Mouse (Mus musculus) embryo, embryonic 11.5 days (tissue): ENCODE results near the gene Sgcd.
"Not testable (repeated sequence)": the region's sequence is repeated elsewhere in the genome, so short reads cannot be mapped to it uniquely, and the experiment has no call there.

Experiments
- DNase-seq: peaks from one replicate; pipeline ENCODE4 v3.0.0-alpha.2; 2012; ENCODE audit warnings: low read depth, low spot score

Gene Sgcd

DNA sequence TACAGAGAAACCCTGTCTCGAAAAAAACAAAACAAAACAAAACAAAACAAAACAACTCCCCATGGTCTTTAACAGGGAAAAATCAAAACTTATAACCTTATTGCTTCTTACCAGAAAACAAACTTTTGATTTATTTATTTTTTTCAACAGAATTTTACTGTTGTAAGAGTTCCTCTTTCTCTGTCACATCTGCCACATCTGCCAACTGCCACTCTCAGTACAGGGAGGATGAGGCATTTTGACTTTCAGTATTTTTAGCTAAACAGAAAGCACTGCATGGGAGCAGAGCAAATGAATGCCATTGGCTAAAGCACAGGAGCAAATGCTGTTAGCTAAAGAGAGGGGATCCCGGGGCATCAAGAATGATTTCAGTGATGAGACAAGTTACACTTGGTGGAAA is 528.6 kb downstream of the Sgcd start:
- no peak for DNase-seq

DNA sequence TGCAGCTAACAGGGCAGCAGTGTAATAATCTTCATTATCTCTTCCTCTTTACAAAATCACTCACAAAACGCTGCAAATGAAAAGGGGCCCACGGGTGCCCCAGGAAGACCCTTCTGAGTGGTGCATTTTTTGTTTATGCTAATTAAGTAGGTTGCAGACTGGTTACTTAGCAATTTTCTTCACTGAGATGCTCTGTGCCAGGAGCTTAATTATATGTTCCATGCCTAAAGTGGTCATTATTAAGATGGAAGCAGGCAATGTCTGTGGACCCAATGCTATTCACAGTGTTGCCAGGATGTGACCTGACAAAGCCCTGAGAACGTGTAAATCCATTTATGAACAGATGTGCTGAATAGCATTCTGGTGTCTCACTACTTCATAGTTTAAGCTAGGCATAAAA is 529.6 kb downstream of the Sgcd start:
- DNase-seq, result no peak

DNA sequence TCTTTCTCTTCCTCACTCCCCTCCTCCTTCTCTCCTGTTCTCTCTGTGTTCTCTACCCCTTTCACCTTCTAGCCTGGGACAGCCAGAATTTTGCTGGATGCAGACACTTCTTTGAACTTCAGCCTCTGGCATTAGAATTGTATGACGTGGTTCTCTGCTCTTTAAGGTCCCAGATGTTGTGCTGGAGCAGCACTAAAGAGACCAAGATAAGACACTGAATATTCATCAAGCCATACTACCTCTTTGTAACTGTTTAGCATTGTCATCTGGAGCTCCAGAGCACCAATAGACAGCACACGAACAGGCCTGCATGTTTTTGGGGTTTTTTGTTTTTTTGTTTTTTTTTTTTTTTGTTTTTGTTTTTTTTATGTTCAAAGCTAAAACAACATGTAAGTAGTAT is 541.0 kb downstream of the Sgcd start:
- DNase-seq, result no peak

DNA sequence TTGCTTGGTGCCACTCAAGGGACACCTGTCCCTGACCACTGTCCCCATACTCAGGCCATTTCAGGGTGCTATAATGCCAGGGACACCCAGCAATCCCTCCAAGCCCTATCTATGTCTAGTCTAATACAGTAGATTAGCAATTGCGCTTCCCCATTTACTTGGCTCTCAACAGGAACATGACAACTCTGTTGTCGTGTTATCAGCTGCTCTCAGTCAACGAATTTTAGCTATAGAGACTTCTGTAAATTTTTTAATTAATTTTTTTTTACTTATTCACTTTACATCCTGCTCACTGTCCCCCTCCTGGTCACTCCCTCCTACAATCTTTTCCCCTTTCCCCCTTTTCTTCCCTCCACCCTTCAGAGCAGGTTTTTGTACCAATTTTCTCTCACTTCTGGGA is 542.4 kb downstream of the Sgcd start:
- no peak for DNase-seq

DNA sequence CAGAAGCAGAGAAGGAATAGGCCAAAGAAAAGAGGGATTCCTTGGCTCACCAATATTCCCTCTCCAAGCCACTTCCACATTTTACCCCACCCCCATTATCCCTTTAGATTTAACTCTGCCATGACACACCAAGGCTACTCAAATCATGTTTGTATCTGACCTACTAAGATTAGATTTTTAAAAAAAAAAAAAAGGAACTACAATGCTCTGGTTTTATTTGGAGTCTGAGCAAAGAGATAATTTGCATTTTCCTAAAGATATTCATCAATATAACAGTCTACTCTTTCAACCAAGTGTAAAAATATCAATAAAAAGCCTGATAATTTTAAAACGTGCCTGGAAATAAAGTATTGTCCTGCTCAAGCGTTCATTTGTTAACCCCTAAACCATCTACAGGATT is 543.1 kb downstream of the Sgcd start:
- no peak for DNase-seq

DNA sequence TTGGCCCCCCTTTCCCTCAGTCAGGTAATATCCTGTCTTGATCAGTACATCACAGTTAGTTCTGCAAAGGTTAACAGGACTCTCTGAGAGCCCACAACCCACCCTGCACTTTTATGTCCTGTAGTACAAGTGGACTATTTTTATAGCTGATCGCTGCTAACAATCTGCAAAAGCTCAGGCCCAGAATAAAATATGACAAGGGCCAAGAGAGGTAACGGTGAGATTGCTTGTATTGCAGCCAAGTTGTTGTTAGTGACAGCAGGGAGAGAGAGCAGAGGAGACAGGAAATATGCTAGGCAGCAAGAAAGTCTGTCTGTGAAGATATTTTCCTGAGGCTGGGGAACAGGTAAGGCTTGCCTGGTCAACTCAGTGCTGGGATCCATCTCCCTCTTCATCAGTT is 546.5 kb downstream of the Sgcd start:
- DNase-seq, result no peak

DNA sequence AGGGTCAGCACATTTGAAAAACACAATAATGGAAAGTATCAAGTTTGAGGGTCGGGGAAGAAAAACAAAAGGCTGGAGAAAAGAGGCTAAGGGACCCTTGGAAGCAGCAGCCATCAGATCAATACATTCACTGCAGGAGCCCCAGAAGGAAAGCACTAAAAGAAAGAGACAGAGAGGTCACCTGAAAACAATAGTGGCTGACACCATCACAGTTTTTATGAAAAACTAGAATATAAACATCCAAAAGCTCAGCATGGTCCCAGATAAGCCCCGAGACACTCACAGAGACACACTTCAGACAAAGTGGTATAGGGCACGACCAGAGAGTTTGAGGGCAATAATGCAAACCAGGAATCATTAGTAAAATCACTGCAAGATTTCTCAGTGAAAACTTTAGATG is 589.2 kb downstream of the Sgcd start:
- no peak for DNase-seq

DNA sequence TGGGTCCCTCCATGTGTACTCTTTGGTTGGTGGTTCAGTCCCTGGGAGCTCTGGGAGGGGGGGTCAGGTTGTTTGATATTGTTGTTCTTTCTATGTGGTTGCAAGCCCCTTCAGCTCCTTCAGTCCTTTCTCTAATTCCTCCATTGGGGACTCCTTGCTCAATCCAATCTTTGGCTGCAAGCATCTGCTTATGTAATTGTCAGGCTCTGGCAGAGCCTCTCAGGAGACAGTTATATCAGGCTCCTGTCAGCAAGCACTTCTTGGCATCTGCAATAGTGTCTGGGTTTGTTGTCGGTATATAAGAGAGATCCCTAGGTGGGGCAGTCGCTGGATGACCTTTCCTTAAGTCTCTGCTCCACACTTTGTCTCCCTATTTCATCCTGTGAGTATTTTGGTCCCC is 598.0 kb downstream of the Sgcd start:
- not testable (repeated sequence) for DNase-seq

DNA sequence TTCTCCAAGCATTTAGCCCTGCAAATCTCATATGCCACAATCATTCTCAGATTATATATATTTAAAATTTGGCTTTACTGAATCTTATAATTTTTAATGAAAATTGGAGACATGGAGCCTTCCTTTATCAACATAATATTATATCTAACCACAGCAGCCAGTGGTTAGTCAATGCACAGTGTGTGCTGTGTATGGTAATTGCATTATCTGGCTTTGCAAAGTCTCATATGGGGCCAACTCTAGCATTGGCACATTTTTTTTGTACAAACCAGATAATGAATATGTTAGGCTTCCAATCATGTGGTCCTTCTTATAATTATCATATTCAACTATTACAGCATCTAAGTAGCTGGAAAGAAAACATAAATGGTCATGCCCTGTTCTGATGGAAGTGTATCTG is 599.4 kb downstream of the Sgcd start:
- no peak for DNase-seq

DNA sequence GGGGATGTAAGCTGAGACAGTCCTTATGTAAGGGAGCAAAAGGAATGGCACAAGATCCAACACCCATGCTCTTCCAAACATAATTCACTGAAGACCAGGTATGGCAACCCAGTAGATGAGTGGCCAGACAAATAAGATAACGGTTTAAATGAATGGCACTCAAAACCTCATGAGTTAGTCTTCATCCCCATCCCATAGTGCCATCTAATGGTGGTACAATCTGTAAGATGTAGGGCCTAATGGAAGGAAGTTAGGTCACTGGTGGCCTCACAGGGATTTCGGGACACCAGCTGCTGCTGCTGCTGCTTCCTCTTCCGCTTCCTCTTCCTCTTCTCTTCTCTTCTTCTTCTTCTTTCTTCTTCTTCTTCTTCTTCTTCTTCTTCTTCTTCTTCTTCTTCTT is 601.0 kb downstream of the Sgcd start:
- DNase-seq, result no peak

DNA sequence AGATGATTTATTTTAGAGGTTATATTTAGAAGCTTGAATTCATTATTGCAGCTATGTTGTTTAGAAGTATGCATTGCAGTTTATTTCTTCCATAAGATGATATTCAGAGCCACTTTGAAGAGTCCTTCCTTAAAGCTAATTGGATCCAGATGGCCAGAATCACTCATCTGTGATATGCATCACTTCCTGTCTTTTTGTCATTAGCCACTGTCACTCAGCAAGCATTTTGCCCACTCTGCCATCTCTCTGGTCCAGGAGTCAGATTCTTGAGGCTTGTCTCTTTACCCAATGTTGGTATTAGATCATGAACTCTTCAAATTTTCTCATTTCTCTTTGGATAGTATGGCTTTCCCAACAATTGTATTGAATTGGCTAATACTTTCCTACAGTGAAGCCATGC is 602.6 kb downstream of the Sgcd start:
- DNase-seq, result no peak

DNA sequence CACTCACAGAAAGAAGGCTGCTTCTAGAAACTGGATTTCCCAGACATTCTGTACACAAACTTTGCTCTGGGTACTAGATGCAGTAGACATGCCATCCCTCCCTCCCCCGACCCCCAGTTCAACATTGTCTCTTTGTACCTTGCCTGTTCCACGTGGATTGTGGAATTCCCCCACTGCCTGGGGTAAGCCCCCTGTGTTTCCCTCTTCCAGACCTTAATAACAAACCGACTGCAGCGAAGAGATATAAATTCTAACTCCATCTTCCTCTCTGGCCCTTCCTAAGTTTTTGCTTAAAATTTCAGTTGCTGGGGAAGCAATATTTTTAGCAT is 609.2 kb downstream of the Sgcd start:
- no peak for DNase-seq

DNA sequence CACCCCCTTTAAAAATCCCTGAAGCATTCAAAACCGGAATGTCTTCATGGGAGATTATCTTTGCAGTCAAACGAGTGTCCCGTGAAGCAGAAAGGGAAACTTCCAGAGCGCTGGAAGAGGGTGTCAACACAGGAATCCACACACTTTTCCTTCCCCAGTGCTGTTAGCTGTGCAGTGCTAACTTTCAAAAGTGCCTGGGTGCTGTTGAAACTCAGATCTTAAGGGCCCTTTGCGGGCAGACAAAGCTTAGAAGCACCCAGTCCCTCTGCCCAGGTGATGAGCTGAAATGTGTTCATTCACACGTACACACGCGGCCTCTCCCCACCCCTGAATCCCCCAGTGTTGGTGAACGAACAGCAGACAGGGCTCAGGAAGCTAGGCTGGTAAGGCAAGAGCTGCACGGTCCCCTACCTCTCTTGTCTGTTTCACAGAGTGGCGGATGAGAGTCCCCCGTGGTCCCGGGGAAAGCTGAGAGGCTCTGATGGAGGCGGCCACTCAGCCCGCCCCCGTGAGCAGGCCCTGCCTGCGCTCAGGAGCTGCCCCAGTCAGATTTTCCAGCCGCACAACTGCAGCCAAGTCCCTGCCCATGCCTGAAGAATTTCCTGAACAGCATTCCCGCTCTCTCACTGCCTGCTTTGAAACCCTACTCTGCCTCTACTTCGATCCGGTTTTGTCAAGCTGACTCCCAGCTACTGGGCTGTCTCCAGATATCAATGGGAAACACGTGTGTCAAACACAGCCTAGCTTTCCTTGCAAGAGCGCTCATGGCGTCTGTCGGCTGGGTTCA is 609.7 kb downstream of the Sgcd start:
- peak; percentile 54 for DNase-seq

DNA sequence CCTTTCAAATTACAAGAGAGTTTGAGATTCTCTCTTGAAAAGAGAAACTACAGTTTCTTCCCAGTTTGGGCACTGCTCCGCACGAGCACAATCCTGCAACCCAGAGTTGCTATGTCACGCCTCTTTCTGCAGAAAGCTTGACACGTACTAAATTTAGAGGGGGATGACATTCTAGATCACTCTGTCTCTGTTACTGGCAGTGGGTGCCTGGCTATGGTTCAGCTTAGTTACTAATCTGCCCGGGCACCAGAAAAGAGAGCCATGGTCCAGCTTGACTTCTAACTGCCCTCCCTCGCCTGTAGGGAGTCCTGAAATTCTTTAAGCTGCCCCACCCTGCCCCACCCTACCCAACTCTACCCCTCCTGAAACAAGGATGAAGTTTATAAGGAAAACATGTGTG is 611.3 kb downstream of the Sgcd start:
- no peak for DNase-seq

DNA sequence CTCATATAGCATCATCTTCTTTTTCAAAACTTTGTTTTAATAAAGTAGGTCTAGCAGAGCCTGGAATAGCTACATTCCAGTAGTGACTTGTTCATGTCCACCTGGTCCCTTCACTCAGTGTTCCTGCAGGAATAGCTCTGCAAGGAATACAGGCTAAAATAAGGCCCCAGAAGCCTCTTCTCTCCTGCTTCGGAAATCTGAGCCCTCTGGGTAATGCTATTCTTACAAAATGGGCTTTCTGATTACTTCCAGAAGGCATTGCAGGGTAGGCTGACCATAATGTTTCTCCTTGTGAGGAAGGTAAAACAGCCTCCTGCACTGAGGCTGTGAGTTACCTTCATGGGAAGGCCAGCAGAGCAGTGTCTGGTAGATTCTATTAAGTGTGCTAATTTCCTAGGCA is 611.9 kb downstream of the Sgcd start:
- DNase-seq, result no peak

DNA sequence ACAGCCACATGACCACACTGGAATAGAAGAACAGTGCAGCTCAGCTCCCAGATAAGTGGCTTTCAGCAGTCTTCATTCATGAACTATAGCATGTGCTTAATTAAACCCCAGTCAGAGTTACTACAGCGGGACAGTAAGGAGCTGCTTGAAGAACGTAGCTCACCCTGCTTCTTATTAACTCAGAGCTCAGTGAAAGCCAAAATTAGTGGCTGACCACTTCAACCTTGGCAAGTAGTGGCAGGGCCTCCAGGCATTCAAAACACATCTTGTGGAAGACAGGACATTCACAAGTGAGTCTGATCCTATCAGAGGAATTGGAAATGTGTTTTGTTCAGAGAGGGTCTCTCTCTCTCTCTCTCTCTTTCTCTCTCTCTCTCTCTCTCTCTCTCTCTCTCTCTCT is 617.2 kb downstream of the Sgcd start:
- no peak for DNase-seq

DNA sequence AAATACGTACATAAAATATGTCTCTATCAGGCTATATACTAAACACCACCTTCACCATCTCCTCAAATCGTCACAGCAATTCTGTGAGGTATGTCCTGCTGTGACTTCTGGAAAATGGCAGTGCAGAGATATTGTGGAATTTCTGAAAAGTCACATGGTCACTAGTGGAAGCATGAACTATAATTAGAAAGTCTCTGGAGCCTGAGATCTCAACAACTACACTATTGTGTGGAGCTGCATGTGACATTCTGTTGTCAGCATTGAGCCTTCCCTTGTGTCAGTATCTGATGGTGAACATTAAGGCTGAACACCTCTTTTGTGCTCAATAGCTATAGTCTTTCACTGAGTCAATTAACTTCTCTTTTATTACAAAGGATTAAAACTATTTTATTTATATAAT is 637.2 kb downstream of the Sgcd start:
- no peak for DNase-seq

DNA sequence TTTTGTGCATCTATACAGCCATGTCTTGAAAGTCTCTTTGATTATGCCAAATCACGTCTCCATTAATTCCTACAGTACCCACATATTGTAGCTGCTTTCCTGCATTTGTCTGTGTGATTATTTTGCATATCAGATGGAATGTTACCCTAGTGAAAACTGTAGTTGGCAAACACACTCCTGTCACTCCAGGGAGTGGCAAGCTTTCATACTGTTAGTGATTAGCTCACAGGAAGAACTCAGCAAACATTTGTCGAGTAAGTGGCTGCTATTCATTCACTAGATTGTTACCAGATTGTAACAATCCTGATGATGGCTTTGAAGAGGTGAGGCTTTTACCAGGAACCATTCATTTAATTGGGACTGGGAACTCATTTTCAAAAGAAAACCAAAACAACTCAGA is 645.3 kb downstream of the Sgcd start:
- no peak for DNase-seq

DNA sequence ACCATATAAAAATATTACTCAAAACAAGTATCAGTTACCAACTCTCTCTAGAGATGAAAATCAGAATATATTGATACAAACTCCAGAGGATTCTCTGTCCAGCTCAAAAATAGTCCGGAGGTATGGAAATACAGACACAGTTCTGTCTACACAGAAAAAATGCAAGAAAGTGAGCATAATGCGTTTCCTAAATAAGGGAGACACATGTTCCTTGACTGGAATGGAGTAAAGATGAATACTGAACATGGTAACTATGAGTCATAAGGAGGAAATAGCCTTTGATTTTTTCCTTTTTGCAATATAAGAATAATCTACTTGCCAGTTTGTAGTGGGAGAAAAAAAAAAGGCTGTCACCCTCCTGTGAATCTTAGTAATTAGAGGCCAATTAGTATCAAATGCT is 655.1 kb downstream of the Sgcd start:
- no peak for DNase-seq

DNA sequence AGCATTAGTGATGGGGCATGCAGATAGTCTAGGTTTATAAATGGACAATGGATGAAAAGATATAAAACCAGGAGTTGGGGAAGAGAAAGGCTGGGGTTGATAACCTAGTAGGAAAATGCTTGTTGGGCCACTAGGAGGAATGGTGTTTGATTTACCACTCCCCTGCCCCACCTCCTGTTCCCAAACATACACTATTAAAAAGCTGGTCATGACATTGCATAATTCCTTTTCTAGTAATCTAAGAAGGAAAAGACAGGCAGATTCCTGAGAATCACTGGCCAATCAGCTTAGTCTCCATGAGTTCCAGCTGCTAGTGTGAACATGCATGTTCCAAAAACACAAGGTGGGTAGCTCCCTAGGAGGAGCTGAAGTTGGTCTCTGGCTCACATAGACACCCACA is 683.2 kb downstream of the Sgcd start:
- no peak for DNase-seq

DNA sequence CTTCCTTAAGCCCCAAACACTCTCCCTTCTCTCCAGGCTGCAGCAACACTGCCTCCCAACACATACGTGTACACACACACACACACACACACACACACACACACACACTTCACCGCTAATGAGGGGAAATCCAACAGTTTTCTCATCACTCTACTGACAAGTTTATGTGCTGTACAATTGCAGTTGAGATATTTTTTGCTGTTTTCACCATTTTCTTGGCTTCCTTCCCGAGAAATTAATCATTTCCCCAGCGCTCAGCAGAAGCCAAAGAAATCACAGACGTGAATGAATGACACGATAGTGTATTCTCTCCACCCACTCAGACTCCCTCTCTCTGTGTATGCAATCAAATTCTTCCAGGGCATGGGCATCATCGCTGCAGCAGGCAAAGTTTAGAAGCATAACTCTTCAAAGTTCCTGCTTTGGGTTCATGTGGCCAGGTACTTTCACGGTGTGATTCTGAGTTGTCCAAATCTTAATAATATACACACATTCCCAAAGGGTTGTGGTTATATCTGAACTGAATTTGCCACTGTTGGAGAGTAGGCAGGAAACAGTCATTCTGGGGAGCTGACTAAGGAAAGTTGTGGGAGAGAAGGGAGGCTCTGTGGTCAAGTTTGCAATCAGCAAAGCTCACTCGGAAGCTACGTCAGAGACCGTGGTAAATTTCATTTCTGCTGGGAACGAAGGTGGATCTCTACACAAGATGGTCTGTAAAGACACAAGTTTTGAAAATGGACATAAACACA is 683.9 kb downstream of the Sgcd start:
- DNase-seq, result no peak

DNA sequence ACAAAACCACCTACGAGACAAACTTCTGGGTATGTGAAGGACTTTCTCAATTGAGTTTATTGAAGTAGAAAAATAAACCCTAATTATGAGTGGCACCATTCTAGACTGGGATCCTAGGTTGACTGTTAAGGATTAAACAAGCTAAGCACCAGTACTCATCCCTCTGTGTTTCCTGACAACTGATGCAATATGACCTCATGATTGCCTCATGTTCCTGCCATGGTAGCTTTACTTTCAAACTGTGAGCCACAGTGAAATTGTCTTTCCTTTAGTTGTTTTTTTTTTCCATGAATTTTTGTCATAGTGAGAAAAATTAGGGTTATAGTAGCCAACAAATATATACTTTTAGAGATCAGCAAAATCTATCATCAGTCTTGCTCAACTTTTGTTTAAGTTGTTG is 689.0 kb downstream of the Sgcd start:
- no peak for DNase-seq

DNA sequence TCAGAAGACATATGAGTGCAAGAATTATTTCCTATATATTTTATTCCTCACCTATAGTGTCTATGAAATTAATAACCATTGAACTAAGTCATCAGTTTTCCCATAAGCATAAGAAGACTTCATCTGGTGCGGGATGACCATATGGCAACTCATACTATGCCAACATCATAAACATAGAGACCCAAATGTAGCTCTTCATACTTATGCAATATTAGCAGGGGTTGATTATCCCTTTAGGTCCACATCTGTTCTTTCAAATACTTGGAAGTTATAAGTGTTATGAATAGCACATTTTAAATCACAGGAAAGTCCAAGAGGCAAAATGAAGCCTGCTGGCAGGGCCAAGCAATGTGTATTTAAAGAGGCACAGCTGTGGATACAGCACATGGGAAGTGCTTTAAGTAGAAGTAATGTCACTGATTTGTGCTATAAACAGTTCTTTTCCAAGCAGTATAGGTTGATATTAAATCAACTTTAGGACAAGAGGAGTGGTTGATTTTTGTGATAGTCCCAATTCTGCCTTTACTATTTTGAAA is 690.9 kb downstream of the Sgcd start:
- no peak for DNase-seq
